Mouse (Mus musculus) hindbrain, embryonic 11.5 days (tissue): ENCODE results near the gene Vti1a. TPM values are rescaled to one million over a fixed set of nuclear protein-coding genes. Genes with fewer than 3 reads are reported as not detected.

Source experiments
- ATAC-seq: fragments of 200-750 bp; cut with Nextera tagmentation; 2 replicates; pipeline ENCODE4 v1.8.0; 2017; ENCODE audit warnings: mild to moderate bottlenecking, moderate TSS enrichment, moderate library complexity; ENCODE audit not compliant: low FRiP score
- DNase-seq: peaks from one replicate; pipeline ENCODE4 v3.0.0-alpha.2; 2015; ENCODE audit warnings: low spot score
- H3K27ac ChIP-seq: fragments of 300-500 bp; sonication (generic); 2 replicates; pipeline ENCODE4 v1.5.1; 2014; ENCODE audit warnings: mild to moderate bottlenecking, low read depth, low read length
- H3K27me3 ChIP-seq: fragments of 300-500 bp; sonication (generic); 2 replicates; pipeline ENCODE4 v1.6.1; 2014; ENCODE audit warnings: mild to moderate bottlenecking, low read length, moderate library complexity, mixed read lengths; ENCODE audit not compliant: control insufficient read depth, insufficient read depth
- H3K36me3 ChIP-seq: fragments of 300-500 bp; sonication (generic); 2 replicates; pipeline ENCODE4 v1.6.1; 2014; ENCODE audit warnings: mild to moderate bottlenecking, low read length, moderate library complexity, mixed read lengths; ENCODE audit not compliant: control insufficient read depth, insufficient read depth
- H3K4me1 ChIP-seq: fragments of 300-500 bp; sonication (generic); replicated peaks from 2 replicates; pipeline ENCODE4 v1.6.1; 2014; ENCODE audit warnings: low read length, mixed read lengths; ENCODE audit not compliant: control insufficient read depth, insufficient read depth
- H3K4me2 ChIP-seq: fragments of 300-500 bp; sonication (generic); replicated peaks from 2 replicates; pipeline ENCODE4 v1.6.1; 2014; ENCODE audit warnings: mild to moderate bottlenecking, low read depth, low read length
- H3K4me3 ChIP-seq: fragments of 300-500 bp; sonication (generic); 2 replicates; pipeline ENCODE4 v1.5.1; 2014; ENCODE audit warnings: low read depth, low read length
- H3K9ac ChIP-seq: fragments of 300-500 bp; sonication (generic); 2 replicates; pipeline ENCODE4 v1.6.1; 2014; ENCODE audit warnings: low read depth, low read length
- H3K9me3 ChIP-seq: fragments of 300-500 bp; sonication (generic); 2 replicates; pipeline ENCODE4 v1.6.1; 2016; ENCODE audit warnings: low read length; ENCODE audit not compliant: control insufficient read depth
- WGBS: fragments of 180-500 bp; shearing (Covaris S2); extraction: QIAGEN DNeasy Blood & Tissue Kit; methylation state at CpG from one replicate; pipeline ENCODE4 v1.1.7; 2014; 5-methylcytosine and 5-hydroxymethylcytosine counted together
- polyA plus RNA-seq: library from polyadenylated mRNA; unstranded; fragments of >200 nt; fragmentation: Nextera tagmentation; extraction: Ambion mirVana; gene quantifications from 2 replicates; pipeline ENCODE4 v1.2.1, GENCODE M21; 2014

The Vti1a gene
- 27.1 and 27.8 TPM in 2 replicates for polyA plus RNA-seq

DNA sequence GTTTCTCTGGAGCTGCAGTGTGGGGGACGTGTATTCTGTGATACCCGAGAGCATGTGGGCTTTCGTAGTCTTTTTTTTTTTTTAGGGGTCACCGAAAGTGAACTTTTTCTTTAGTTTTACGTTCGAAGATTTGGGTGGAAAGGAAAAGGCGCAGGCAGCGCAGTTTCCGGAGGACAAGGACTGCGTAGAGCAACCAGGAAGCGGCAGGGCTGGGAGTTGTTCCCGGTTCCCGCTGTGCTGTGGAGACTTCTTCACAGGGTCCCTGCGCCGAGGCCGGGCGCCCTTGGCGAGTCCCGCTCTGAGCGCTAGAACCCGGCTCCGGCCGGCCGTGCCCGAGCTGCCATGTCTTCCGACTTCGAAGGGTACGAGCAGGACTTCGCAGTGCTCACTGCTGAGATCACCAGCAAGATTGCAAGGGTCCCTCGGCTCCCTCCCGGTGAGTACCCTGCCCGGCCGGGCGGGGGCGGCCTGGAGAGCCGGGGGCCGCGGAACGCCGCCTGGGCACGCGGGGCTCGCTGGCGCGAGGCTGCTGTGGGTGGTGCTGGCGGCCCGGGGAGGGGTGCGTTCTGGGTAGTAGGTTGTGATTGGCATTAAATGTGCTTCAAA lies at the start of gene Vti1a:
Gene Vti1a, plus strand, starts transcription at position 187 of the 606 bp plus-strand sequence.
- Histone ChIP-seq H3K4me3 (peak within 1 kb of the TSS; percentile 52), H3K36me3 (no peaks in the 10 kb centered on the region), H3K27me3 (no peaks in the 10 kb centered on the region), H3K27ac (peak within 1 kb of the TSS; percentile 59), H3K4me2 (peak within 1 kb of the TSS; percentile 81), H3K9ac (peak within 1 kb of the TSS; percentile 84), H3K4me1 (0 out of 2 replicates have a peak, but pooled peaks cover 2% of the 10 kb centered on the region), H3K9me3 (no peaks in the 10 kb centered on the region)
- ATAC-seq (peak; percentile 92), DNase-seq (peak; percentile 91)
- WGBS: under 1% methylated on average over 47 of the region's 48 CpGs

DNA sequence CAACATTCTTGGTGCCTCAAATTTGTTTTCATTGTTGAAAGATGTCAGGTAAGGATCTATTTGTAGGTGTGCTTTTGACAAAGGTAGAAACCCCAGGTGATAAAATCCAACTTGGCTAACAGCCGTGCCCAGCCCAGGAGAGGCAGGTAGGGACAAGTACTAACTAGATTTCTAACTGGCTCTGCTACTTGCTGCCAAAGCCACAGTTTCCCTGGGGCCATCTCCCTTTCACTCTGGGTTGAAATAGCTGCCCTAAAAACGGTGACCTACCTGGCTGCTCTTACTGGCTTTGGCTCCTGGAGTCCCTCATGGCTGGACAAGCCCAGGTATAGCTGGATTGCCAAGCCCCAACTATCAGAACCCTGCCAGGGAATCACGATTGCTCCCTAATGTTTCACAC lies 49.3 kb upstream of the Vti1a start:
- H3K36me3 ChIP-seq: no peaks in the 10 kb centered on the region; the same call in 1 of the 2 replicates
- H3K27me3 ChIP-seq: no peaks in the 10 kb centered on the region
- no peak overlapping the region for H3K9ac ChIP-seq
- no peak for ATAC-seq
- no peaks in the 10 kb centered on the region for H3K9me3 ChIP-seq
- no peaks in the 10 kb centered on the region for H3K4me1 ChIP-seq
- no peak for DNase-seq
- H3K27ac ChIP-seq: no peak overlapping the region
- H3K4me3 ChIP-seq: no peak overlapping the region
- WGBS: 92% methylated on average over 3 of the region's 3 CpGs
- H3K4me2 ChIP-seq: no peak overlapping the region

DNA sequence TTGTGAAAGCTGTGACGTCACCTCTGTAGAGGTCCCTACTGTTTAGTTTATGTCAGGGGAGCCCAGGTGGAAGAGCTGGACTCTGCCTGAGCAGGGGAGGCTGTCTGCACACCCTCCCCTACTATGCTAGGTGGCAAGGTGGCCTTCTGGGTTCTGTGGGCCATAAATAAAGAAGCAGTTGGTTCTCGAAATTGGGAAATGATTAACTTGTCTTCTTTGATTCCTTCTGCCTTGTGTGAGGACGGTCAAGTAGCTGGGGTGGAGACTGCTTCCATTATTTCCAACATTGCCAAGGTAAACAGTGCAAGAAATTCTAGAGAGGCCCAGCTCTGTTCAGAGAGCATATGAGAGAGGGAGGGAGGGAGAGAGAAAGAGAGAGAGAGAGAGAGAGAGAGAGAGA lies 47.9 kb upstream of the Vti1a start:
- Histone ChIP-seq H3K27ac (no peak overlapping the region), H3K9me3 (no peaks in the 10 kb centered on the region), H3K27me3 (no peaks in the 10 kb centered on the region), H3K36me3 (no peaks in the 10 kb centered on the region; the same call in 1 of the 2 replicates), H3K4me2 (no peak overlapping the region), H3K9ac (no peak overlapping the region), H3K4me3 (no peak overlapping the region), H3K4me1 (no peaks in the 10 kb centered on the region)
- DNase-seq (no peak), ATAC-seq (no peak)
- 64% methylated on average over 3 of the region's 3 CpGs for WGBS

DNA sequence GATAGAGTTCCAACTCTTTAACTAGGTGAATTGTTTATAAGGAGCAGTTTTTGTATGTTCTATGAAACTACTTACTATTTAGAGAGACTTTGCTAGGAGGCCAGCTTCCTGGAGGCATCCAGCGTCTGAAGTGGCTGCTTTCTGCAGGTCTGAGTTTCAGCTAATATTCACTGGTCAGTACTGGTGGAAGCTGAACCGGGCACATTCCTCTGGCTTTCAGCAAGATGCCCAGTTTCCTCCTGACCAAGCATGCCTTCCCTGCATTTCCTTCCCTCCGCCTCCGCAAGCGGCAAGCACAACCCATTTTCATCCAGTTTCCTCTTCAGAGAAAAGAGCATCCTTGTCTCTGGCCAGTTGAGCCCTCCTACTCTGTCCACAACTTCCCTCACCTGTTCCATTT lies 47.0 kb upstream of the Vti1a start:
- no peaks in the 10 kb centered on the region for H3K27me3 ChIP-seq
- H3K4me3 ChIP-seq: no peak overlapping the region
- no peaks in the 10 kb centered on the region for H3K9me3 ChIP-seq
- H3K27ac ChIP-seq: no peak overlapping the region
- DNase-seq (no peak), ATAC-seq (no peak)
- no peaks in the 10 kb centered on the region; the same call in 1 of the 2 replicates for H3K36me3 ChIP-seq
- 85% methylated on average over 5 of the region's 5 CpGs for WGBS
- no peaks in the 10 kb centered on the region for H3K4me1 ChIP-seq
- H3K4me2 ChIP-seq: no peak overlapping the region
- H3K9ac ChIP-seq: no peak overlapping the region

DNA sequence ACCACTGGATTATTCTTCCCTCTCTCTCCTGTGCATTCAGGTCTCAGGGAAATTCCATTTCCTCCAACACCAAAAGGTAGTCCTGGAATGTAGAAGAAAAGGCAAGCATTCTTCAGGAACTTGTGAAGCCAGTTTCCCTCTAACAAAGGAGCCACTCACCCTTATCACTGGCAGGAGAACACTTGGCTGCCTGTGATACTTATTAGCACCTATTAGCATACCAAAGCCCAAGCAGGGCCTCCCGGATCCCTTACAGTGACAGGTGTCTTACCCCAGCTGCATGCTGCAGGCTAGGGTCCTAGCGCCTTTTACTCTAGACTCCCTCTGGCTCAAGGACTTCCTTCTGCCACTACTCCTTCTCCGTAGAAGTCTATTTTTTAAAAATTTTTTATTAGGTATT lies 44.6 kb upstream of the Vti1a start:
- Histone ChIP-seq H3K27ac (no peak overlapping the region), H3K27me3 (no peaks in the 10 kb centered on the region), H3K4me2 (no peak overlapping the region), H3K9ac (no peak overlapping the region), H3K36me3 (no peaks in the 10 kb centered on the region; the same call in 1 of the 2 replicates), H3K4me1 (no peaks in the 10 kb centered on the region), H3K4me3 (no peak overlapping the region), H3K9me3 (no peaks in the 10 kb centered on the region)
- DNase-seq (no peak), ATAC-seq (no peak)
- WGBS: 21% methylated on average over 3 of the region's 3 CpGs

DNA sequence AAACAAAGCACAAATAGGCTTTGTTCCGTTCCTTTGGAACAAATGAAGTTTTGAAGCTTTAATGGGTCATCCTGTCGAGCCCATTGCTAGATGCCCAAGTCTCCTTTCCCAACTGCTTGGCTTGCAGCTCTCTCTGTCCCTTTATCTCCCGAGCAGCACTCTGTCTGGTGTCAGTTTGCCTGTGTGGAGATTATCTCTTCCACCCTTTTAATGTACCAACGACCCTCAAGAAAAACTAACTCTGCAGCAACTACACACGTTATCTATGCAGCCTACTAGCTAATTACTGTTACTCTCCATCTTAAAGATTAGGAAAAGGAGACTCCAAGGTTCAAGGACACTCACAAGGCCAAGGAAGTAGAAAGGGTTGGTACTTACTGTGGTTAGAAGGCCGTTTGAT lies 42.8 kb upstream of the Vti1a start:
- Histone ChIP-seq H3K27ac (no peak overlapping the region), H3K4me2 (no peak overlapping the region), H3K9me3 (no peaks in the 10 kb centered on the region), H3K36me3 (no peaks in the 10 kb centered on the region; the same call in 1 of the 2 replicates), H3K9ac (no peak overlapping the region), H3K4me3 (no peak overlapping the region), H3K4me1 (no peaks in the 10 kb centered on the region), H3K27me3 (no peaks in the 10 kb centered on the region)
- WGBS: 83% methylated on average over 6 of the region's 6 CpGs
- DNase-seq: no peak
- ATAC-seq: no peak

DNA sequence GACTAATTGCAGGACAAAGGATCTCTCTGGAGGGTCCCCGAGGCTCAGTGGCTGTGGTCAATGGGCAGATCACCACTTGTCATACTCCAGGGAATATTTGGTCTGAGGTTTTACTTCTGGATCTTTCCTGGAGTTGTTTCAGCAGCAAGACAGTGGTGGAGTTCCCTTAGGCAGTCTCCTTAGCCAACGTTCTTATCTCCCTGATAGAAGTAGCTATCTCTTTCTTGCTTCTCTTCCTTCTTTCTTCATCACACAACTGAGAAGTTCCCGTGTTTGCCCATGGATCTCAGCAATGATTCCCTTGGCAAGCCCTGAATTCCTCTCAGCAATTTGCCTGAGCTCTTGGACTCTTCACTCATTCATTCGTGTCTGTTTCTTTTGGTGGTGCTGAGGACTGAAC lies 40.0 kb upstream of the Vti1a start:
- Histone ChIP-seq H3K4me1 (no peaks in the 10 kb centered on the region), H3K9ac (no peak overlapping the region)
- 88% methylated on average over 4 of the region's 4 CpGs for WGBS

DNA sequence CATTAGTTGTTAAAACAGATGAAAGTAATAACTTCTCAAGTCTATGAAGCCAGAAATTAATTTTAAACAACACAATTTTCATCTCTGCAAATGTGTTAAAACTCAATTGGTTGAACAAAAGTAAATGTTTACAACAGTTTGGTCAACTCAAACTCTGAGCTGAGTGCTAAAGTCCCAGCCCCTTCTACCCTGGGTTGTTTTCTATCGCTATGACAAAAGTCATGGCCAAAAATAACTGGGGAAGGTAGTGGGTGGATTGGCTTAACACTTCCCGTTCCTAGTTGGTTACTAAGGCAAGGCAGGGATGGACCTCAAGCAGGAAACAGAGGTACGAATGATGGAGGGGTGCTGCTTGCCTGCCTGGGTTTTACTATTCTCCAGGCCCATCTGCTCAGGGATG lies 39.3 kb upstream of the Vti1a start:
- no peak for DNase-seq
- Histone ChIP-seq H3K36me3 (no peaks in the 10 kb centered on the region), H3K9ac (no peak overlapping the region), H3K27me3 (no peaks in the 10 kb centered on the region), H3K27ac (no peak overlapping the region), H3K4me1 (no peaks in the 10 kb centered on the region), H3K4me3 (no peak overlapping the region), H3K9me3 (no peaks in the 10 kb centered on the region), H3K4me2 (no peak overlapping the region)
- no peak for ATAC-seq
- 90% methylated on average over 3 of the region's 3 CpGs for WGBS

More for the DNA sequence above, 40.0 kb upstream of the Vti1a start:
- no peaks in the 10 kb centered on the region for H3K9me3 ChIP-seq
- H3K27me3 ChIP-seq: no peaks in the 10 kb centered on the region
- ATAC-seq (no peak), DNase-seq (no peak)
- no peak overlapping the region for H3K4me3 ChIP-seq
- H3K36me3 ChIP-seq: no peaks in the 10 kb centered on the region
- no peak overlapping the region for H3K4me2 ChIP-seq
- H3K27ac ChIP-seq: no peak overlapping the region

DNA sequence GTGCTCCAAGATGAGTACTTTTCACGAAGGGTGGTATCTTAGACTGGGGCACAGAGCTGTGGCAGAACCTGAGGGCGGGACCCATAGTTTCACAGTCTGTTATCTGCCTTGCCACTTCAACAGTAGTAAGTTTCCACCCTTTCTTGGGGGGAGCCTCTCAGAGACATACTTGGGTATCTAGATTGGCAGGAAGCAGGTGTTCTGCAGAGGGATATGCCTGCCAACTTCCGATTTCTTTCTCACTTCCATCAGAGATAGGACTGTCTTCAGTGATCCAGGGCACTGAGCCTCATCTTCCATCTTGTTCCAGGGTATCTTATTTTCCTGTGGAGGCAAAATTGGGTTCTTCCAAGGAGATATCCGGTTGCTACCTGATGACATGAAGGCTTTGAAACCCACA lies 32.0 kb upstream of the Vti1a start:
- Histone ChIP-seq H3K36me3 (no peaks in the 10 kb centered on the region), H3K4me1 (no peaks in the 10 kb centered on the region), H3K4me3 (no peak overlapping the region), H3K9me3 (no peaks in the 10 kb centered on the region), H3K27me3 (no peaks in the 10 kb centered on the region), H3K9ac (no peak overlapping the region), H3K4me2 (no peak overlapping the region), H3K27ac (no peak overlapping the region)
- WGBS: 90% methylated on average over 4 of the region's 4 CpGs
- DNase-seq (no peak), ATAC-seq (no peak)
